Mouse (Mus musculus) telencephalon, adult 2 months (tissue): Measurements from ENCODE around the gene Arnt2.

ENCODE experiments used
- DNase-seq: peaks from one replicate; pipeline ENCODE4 v3.0.0-alpha.2; 2011; ENCODE audit warnings: low read depth, low spot score

Gene Arnt2

GRCm38 (mm10) chr7:84343160-84343559 is 66.8 kb downstream of the Arnt2 start:
- DNase-seq, result no peak

GRCm38 (mm10) chr7:84341001-84341400 is 69.0 kb downstream of the Arnt2 start:
- no peak for DNase-seq

- no peak for DNase-seq
Observed at GRCm38 (mm10) chr7:84339186-84339585, 70.8 kb downstream of the Arnt2 start.

GRCm38 (mm10) chr7:84337768-84338167 is 72.2 kb downstream of the Arnt2 start:
- DNase-seq, result no peak

GRCm38 (mm10) chr7:84336907-84337306 is 73.1 kb downstream of the Arnt2 start:
- DNase-seq, result no peak

GRCm38 (mm10) chr7:84336580-84336886 is 73.4 kb downstream of the Arnt2 start:
- no peak for DNase-seq

GRCm38 (mm10) chr7:84335766-84336579 is 74.0 kb downstream of the Arnt2 start:
- no peak for DNase-seq

GRCm38 (mm10) chr7:84333996-84334395 is 76.0 kb downstream of the Arnt2 start:
- no peak for DNase-seq

DNA sequence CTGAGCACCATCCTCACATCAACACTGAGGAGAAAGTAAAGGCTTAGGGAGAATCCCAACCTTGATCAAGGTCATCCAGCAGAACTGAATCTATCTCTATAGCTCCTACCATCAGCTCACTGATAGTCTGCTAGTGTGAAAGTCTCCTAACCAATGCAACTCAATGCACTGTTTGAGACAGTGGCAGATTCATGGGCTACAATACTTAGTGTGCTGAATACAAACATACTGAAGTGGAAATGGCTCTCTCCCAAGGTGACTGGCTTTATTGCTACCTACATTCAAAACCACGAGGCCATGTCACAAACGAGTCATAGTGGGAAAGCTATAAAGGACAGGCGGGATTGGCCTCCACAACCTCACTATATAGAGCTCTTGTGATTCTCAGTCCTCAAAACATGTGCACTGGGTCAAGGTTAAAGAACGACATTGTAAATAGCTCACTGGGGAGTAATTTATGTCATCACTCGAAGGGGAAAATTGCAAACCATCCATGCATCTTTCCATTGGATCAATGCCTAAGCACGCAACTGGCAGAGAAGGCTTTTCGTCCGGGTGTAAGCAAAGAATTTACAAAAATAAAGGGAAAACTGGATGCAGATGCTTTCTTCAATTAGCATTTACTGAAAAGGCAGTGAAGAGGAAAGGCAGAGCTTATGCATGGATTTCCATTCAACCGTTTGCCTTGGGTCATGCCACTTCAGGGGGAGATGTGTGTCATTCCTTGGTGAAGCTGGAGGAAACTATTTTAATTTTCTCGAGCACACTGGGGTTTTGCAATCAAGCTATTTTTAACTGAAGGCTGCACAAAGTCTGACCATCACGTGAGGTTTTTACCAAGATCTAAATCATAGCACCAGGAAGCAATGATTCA is 77.4 kb downstream of the Arnt2 start:
- DNase-seq, result no peak

DNA sequence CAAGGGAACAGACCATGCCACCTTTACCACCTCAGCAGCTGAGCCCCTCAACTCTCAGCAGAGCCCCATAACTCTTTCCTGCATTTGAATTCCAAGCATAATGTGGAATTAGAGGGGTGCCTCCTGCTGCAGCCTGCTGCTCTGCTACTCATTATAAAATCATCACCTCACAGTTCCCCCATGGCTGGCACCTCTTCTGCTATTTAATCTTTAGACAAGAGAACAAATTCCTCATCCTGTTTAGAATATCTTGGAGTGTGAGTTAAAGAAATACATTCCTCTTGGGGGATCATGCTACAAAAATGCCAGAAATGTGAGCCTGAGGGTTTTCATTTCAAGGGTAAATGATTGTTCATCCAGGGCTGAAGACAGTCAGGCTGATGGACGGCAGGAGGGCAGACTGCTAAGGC is 80.8 kb downstream of the Arnt2 start:
- no peak for DNase-seq

DNA sequence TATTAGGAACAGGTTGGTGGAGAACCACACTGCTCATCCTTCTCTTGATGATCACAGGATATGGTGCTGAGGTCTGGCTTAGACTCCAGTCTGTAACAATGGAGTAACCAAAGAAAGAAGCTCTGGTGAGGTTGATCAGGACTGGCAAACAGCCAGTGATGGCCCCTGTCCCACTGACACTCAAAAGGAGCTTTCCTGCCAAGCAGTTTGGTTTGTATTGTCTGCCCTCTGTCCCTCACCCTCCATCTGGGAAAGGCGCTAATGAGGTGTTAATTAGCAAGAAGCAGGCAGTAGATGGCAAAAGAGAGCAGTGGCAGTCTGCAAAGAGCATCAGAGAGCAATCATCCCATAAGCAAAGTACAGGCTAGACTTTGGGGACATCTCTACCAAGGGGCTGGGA is 81.2 kb downstream of the Arnt2 start:
- DNase-seq, result no peak

- no peak for DNase-seq
Observed at GRCm38 (mm10) chr7:84325570-84326328, 84.2 kb downstream of the Arnt2 start.

- no peak for DNase-seq
Observed at GRCm38 (mm10) chr7:84321542-84321941, 88.4 kb downstream of the Arnt2 start.

DNA sequence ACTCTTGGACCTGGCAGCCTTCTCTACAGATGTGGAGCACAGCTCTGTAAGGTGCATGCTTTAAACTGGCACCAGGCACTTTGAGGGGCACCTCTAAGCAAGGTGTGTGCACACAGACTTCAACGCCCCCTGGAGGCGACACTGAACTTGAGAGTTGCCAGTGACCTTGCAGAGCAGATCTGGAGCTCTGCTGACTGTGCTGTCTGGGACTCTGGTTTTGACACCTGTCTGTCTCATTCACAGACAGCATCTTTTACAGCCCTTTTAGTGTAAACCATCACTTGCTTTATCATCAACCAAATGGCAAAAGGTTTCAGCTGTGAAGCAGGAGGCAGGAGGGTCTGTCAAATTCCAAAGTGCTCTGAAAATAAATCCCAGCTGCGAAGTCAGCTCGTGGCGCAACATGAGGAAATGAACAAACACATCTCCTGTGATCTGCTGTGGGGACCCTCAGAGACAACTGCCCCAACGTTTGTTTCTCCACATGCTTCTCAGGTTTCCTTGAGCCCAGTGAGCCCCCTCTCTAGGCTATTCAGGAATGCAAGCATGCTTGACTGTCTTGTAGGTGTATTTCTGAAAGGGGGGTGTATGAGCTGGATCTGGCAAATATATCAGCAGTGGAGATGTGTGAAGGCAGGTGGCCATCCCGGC is 94.5 kb downstream of the Arnt2 start:
- DNase-seq, result no peak

DNA sequence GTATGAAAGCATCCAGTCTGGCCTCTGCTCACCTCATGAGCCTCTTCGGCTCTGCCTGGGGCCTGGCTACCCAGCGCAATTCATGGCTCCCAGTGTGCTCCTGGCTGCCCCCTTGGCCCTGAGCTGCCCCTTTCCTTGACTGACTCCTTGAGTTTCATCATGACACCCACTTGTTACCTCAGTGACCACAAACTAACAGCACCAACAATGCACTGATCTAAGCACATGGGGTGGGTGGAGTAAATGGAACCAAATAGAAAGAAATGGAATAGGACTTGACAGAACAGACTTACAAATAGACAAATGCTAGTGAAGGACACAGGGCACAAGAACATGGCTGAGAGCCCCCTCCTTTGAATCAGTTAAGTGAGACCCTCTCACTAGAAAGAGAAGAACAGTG is 95.2 kb downstream of the Arnt2 start:
- no peak for DNase-seq

GRCm38 (mm10) chr7:84311624-84312023 is 98.4 kb downstream of the Arnt2 start:
- DNase-seq, result no peak

- no peak for DNase-seq
Observed at GRCm38 (mm10) chr7:84310909-84311311, 99.1 kb downstream of the Arnt2 start.

DNA sequence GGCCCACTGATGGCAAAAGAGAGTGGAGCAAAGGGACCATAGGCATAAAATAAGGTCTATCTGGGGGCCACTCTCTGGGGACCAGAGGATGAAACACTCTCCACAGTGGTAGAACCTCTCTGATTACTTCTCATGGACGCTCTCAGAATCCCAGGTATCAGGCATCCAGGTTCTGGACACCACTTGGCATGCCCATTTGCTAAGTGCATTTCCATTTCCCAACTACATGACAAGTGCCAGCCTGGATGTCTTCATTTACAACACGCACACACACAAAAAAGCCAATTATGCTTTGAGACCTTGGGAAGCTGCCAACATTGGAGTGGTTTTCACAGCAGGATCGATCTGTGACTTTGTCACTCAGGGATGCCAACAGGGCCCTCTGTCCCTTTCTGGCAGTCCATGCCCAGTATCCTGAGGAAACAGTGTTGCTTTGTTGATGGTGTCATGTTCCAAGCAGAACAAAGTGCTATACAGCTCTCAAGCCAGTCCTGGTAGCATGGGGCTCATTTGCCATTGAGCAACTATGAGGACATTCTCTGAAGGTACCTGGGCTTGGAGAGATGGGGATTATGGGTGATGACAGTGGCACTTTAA is 102.5 kb downstream of the Arnt2 start:
- no peak for DNase-seq

GRCm38 (mm10) chr7:84300261-84300660 is 109.7 kb downstream of the Arnt2 start:
- peak; percentile 68 for DNase-seq

DNA sequence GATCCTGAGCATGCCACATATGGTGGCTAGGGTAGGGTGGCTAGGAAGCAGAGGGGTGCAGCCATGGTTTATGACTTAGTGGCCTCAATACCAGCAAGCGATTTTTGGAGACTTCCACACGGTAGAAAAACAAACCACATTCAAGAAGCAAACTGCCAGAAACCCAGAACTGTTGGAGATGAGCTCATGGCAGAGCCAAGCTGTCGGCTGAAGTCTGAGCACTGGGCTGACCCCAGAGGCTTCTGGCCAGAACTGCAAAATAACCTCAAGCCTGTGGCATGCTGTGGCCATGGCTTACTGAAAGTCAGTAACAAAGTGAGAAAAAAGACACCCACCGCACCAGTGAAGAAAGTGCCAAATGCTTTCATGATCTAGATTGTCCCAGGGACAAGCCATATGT is 110.4 kb downstream of the Arnt2 start:
- DNase-seq, result no peak

- peak; percentile 34 for DNase-seq
Observed at GRCm38 (mm10) chr7:84293054-84293453, 116.9 kb downstream of the Arnt2 start.
